Mouse (Mus musculus): ENCODE measurements around the gene Fam49a. TPM values are rescaled to one million over a fixed set of nuclear protein-coding genes. Genes with fewer than 3 reads are reported as not detected.

Fam49a gene
- total RNA-seq, 2 experiments from 2014 or later: 3.1 to 8.4 TPM

- no peak for ATAC-seq (replicated peaks; ENCODE audit: low FRiP score, poor library complexity, severe bottlenecking)
Observed at GRCm38 (mm10) chr12:12349645-12350288, 87.8 kb downstream of the Fam49a start.

- no peak for ATAC-seq (replicated peaks; ENCODE audit: low FRiP score, poor library complexity, severe bottlenecking)
Observed at GRCm38 (mm10) chr12:12351816-12352552, 90.0 kb downstream of the Fam49a start.

- no peak for ATAC-seq (replicated peaks; ENCODE audit: low FRiP score, poor library complexity, severe bottlenecking)
Observed at GRCm38 (mm10) chr12:12354115-12354653, 92.2 kb downstream of the Fam49a start.

- ATAC-seq (replicated peaks; ENCODE audit: low FRiP score, poor library complexity, severe bottlenecking): no peak
Observed at GRCm38 (mm10) chr12:12356048-12356447, 94.1 kb downstream of the Fam49a start.

- no peak for ATAC-seq (replicated peaks; ENCODE audit: low FRiP score, poor library complexity, severe bottlenecking)
Observed at GRCm38 (mm10) chr12:12356463-12356862, 94.5 kb downstream of the Fam49a start.

GRCm38 (mm10) chr12:12356946-12357345, 95.0 kb downstream of the Fam49a start:
- no peak for ATAC-seq (replicated peaks; ENCODE audit: low FRiP score, poor library complexity, severe bottlenecking)

- ATAC-seq (replicated peaks; ENCODE audit: low FRiP score, poor library complexity, severe bottlenecking): no peak
Observed at GRCm38 (mm10) chr12:12359923-12360322, 98.0 kb downstream of the Fam49a start.

GRCm38 (mm10) chr12:12362371-12362770, 100.4 kb downstream of the Fam49a start:
- ATAC-seq (replicated peaks; ENCODE audit: low FRiP score, poor library complexity, severe bottlenecking): no peak

GRCm38 (mm10) chr12:12364201-12364600, 102.3 kb downstream of the Fam49a start:
- no peak for ATAC-seq (replicated peaks; ENCODE audit: low FRiP score, poor library complexity, severe bottlenecking)

GRCm38 (mm10) chr12:12367423-12367822, 105.5 kb downstream of the Fam49a start:
- ATAC-seq (replicated peaks; ENCODE audit: low FRiP score, poor library complexity, severe bottlenecking): no peak

- no peak for ATAC-seq (replicated peaks; ENCODE audit: low FRiP score, poor library complexity, severe bottlenecking)
Observed at GRCm38 (mm10) chr12:12373111-12373862, 111.3 kb downstream of the Fam49a start.

GRCm38 (mm10) chr12:12379056-12379455, 117.1 kb downstream of the Fam49a start:
- no peak for ATAC-seq (replicated peaks; ENCODE audit: low FRiP score, poor library complexity, severe bottlenecking)

GRCm38 (mm10) chr12:12389271-12389670, 127.3 kb downstream of the Fam49a start:
- no peak for ATAC-seq (replicated peaks; ENCODE audit: low FRiP score, poor library complexity, severe bottlenecking)

GRCm38 (mm10) chr12:12396224-12396623, 134.3 kb downstream of the Fam49a start:
- ATAC-seq (replicated peaks; ENCODE audit: low FRiP score, poor library complexity, severe bottlenecking): no peak

- no peak for ATAC-seq (replicated peaks; ENCODE audit: low FRiP score, poor library complexity, severe bottlenecking)
Observed at GRCm38 (mm10) chr12:12401051-12401465, 139.1 kb downstream of the Fam49a start.

GRCm38 (mm10) chr12:12401504-12401903, 139.6 kb downstream of the Fam49a start:
- ATAC-seq (replicated peaks; ENCODE audit: low FRiP score, poor library complexity, severe bottlenecking): no peak

- no peak for ATAC-seq (replicated peaks; ENCODE audit: low FRiP score, poor library complexity, severe bottlenecking)
Observed at GRCm38 (mm10) chr12:12405491-12406110, 143.7 kb downstream of the Fam49a start.

- no peak for ATAC-seq (replicated peaks; ENCODE audit: low FRiP score, poor library complexity, severe bottlenecking)
Observed at GRCm38 (mm10) chr12:12409044-12409443, 147.1 kb downstream of the Fam49a start.

- ATAC-seq (replicated peaks; ENCODE audit: low FRiP score, poor library complexity, severe bottlenecking): peak; percentile 85
Observed at GRCm38 (mm10) chr12:12412674-12413073, 150.7 kb downstream of the Fam49a start.

- no peak for ATAC-seq (replicated peaks; ENCODE audit: low FRiP score, poor library complexity, severe bottlenecking)
Observed at GRCm38 (mm10) chr12:12420423-12420822, 158.5 kb downstream of the Fam49a start.

Measured in erythroblast, adult 5-6 weeks (primary cell).